Mouse (Mus musculus) thymus, postnatal 10 days (tissue): ENCODE data around the gene Gm45618.

Experiments used
- DNase-seq, 2 experiments: peaks; one replicate each; pipeline ENCODE4 v3.0.0; 2021; ENCODE audit warnings: low spot score in 2 of 2

Gene Gm45618

GRCm38 (mm10) chr7:142094301-142095143 is 26.0 kb downstream of the Gm45618 start:
- peak; percentile 8 to 22 for DNase-seq

DNA sequence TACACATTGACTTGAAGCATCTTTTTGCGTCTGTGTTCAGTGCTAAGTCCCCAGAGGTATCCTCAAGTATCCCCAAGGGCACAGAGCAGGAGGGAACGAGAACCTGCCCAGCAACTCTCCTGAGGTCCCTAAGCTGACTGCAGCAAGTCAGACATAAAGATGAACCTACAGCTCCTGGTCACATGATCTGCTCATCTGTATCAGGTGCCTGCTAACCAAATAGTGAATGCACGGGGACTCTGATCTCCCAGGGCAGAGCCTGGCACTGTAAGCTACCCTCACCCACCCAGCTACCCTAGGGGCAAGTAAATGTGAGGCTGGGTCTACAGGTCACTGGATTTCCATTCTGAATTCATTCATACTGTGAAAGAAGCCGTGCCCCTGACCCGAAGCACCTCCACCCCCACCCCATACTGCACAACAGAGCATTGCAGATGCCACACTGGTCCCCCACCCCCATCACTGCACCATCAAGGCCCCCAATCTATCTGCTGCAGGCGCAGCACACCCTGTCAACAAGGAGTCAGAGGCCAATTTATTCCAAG is 26.8 kb downstream of the Gm45618 start:
- no peak for DNase-seq

- no peak for DNase-seq
Observed at GRCm38 (mm10) chr7:142092991-142093390, 27.5 kb downstream of the Gm45618 start.

- no peak for DNase-seq
Observed at GRCm38 (mm10) chr7:142091848-142092247, 28.7 kb downstream of the Gm45618 start.

- DNase-seq: no peak
Observed at GRCm38 (mm10) chr7:142089648-142090447, 30.7 kb downstream of the Gm45618 start.

GRCm38 (mm10) chr7:142088886-142089285 is 31.6 kb downstream of the Gm45618 start:
- DNase-seq: no peak

- DNase-seq: no peak
Observed at GRCm38 (mm10) chr7:142087069-142087652, 33.4 kb downstream of the Gm45618 start.

GRCm38 (mm10) chr7:142086159-142086905 is 34.2 kb downstream of the Gm45618 start:
- no peak for DNase-seq

DNA sequence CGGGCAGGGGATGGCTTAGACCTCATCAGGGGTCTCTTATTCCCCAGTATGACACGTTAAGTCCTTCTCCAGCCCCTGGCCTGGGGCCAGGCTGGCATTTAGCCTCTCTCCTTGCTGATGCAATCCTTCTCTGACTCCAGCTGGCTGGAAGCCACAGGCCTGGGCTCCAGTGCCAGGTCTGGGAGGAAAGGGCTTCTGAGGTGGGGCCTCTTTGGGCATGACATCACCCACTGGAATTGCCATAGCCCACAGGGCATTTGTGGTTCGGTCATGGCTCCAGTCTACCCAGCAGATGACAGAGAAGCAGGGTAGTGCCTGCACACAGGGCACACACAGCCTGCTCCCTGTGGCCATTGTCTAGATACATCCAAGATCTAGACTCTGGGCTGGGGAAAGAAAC is 35.7 kb downstream of the Gm45618 start:
- DNase-seq: no peak

DNA sequence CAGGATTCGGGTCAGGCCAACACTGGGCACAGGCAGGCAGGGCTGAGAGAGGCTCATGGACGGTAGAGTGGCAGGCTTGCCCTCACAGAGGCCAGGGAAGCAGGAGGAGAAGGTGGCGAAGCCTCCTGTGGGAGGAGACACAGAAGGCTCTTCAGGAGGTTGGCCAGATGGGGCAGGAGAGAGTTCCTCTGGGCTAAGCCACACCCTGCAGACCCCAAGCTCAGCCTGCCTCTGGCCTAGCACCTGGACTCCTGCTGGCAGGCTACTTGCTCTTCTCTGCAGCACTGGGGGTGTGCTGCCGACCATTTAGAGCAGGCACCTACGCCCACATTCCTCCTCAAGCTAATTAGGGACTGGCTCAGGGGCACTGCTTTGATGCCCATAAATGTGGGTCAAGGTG is 36.1 kb downstream of the Gm45618 start:
- no peak for DNase-seq

GRCm38 (mm10) chr7:142083588-142084317 is 36.8 kb downstream of the Gm45618 start:
- DNase-seq: no peak

GRCm38 (mm10) chr7:142082607-142083006 is 37.9 kb downstream of the Gm45618 start:
- no peak for DNase-seq

- no peak for DNase-seq
Observed at GRCm38 (mm10) chr7:142082179-142082578, 38.4 kb downstream of the Gm45618 start.

DNA sequence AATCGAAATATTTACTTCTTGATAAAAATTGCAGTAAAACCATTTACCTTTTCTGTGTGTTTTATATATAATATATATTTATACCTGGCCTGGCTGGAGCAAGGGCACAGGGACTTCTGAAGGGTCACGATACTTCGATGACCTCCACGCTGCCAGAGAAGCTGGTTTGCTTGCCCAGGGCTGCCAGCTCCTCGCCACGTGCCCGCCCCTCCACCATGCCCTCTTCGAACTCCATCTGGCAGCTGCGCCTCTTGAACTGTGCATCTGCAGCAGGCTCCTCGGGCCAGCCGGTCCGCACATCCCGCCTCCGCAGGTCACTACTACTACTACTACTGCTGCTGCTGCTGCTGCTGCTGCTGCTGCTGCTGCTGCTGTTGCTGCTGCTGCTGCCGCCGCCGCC is 38.8 kb downstream of the Gm45618 start:
- DNase-seq: no peak

GRCm38 (mm10) chr7:142080876-142081275 is 39.7 kb downstream of the Gm45618 start:
- DNase-seq: no peak

DNA sequence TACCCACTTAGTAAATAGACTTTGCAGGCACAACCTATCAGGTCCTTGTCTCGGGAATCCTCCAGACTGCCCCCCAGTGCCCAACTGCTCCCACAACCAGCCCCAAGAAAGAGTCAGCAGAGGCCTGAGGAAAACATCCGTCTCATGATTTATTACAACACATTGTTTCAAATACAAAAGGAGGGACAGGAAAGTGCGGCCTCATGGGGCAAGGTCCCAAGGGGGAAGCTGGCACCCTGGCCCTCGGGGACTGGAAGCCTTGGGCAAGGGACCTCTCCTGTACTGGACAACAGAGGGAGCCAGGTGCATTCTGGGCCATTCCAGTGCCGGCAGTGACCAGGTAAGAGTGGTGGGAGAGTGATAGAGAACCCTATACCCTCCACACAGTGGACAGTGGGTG is 41.2 kb downstream of the Gm45618 start:
- no peak for DNase-seq

- DNase-seq: no peak
Observed at GRCm38 (mm10) chr7:142077138-142077537, 43.4 kb downstream of the Gm45618 start.

- no peak for DNase-seq
Observed at GRCm38 (mm10) chr7:142074146-142074886, 46.2 kb downstream of the Gm45618 start.

GRCm38 (mm10) chr7:142071717-142072116 is 48.8 kb downstream of the Gm45618 start:
- DNase-seq: no peak

DNA sequence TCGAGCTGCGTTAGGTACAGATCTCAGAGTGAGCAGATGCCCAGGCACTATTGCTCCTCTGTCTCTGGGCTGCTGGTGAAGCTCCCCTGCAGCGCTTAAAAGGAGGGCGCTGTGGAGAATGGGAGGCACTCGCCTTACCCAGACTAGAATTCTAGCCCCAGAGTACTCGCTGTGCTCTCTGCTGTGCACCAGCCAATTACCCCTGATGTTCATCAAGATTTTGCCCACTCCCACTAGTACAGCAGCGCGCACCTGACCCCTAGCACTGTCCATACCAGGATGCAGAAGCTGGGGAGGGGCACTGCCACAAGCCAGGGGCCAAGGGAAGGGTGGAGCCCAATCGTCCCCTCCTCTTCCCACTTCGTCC is 49.3 kb downstream of the Gm45618 start:
- no peak for DNase-seq
